8 mouse cellular contexts compared by ENCODE assay signal in the genomic region with DNA sequence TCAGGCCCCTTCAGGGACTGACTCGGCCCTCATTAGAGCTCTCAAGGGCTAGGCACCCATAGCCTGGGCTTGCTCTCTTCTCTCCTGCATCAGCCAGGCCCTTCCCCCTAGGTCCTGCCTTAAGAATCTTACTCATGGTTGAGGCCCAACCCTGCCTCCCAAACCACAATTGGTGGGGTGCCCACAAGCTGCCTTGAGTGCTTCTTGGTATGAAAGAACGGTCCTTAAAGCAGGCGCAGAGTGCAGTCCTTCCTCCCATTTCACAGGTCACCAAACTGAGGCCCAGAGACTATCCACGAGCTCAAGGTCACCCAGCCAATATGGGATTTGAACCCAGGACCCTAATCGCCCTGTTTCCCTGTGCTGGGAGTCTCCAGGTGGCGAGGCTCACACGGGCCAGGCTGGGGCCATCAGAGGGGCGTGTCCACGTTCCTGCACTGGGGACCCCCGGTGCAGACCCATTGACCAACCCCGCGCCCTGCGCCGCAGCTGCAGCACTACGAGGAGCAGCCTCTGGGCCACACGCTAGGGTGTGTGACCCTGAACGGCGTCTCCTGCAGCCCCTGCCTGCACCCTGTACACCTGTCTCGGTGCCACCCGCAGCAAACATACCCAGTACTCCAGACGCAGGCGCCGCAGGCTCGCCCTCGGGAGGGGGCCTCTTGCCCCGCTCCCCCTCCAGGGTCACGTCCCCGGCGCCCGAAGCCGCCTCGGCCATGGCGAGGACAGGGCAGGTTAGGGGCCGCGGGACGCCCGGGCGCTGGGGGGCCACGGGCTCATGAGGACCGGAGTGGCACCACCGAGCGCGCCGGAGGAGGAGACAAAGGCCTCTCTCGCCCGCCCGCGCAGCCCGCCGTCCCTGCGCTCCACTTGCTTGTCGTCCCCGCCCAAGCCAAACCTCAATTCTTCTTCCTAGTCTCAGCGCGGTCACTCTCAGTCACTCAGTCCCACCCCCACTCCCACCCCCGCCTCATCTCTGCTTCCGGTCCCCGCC. TPM values are rescaled to one million over a fixed set of nuclear protein-coding genes. Genes with fewer than 3 reads are reported as not detected.
DNase-seq lines count a peak whose midpoint lies in the region; ATAC-seq lines count a peak whose summit lies in the region.

A gene (minus strand): TSS at position 822 of the 994 bp plus-strand sequence.

- peak; percentile 81 for ATAC-seq in hindbrain, embryonic 13.5 days (ENCODE audit: low FRiP score)

- 6% methylated on average over 56 of the region's 58 CpGs for WGBS in hindbrain, embryonic 13.5 days

- peak within 1 kb of the TSS; percentile 88 for H3K4me3 ChIP-seq in hindbrain, embryonic 13.5 days

- peak within 1 kb of the TSS; percentile 73 for H3K4me2 ChIP-seq in hindbrain, embryonic 13.5 days

- H3K36me3 ChIP-seq in hindbrain, embryonic 13.5 days = peaks cover 50% of the 10 kb centered on the region

- H3K27ac ChIP-seq in hindbrain, embryonic 13.5 days = peak within 1 kb of the TSS; percentile 89

- H3K9ac ChIP-seq in hindbrain, embryonic 13.5 days = peak within 1 kb of the TSS; percentile 99

- peaks cover 81% of the 10 kb centered on the region for H3K4me1 ChIP-seq in hindbrain, embryonic 13.5 days (replicated peaks)

- H3K27me3 ChIP-seq in hindbrain, embryonic 13.5 days = 0 out of 2 replicates have a peak, but pooled peaks cover 5% of the 10 kb centered on the region

- DNase-seq in Muller cell, postnatal 12 days (ENCODE audit: inconsistent ontology term) = peak; percentile 91
- DNase-seq in cerebellum, adult 9-10 months = peak; percentile 86
- peak; percentile 86 to 88 for DNase-seq in frontal cortex, postnatal 36 days (ENCODE audit: low spot score in 2 of 2)
- DNase-seq in layer of hippocampus, postnatal 36 days = peak; percentile 78 to 86
- peak; percentile 84 for DNase-seq in lung, postnatal 25 days (ENCODE audit: low spot score)
- DNase-seq in retina, adult 2 months (ENCODE audit: low read depth, low spot score) = peak; percentile 79
- peak; percentile 83 for DNase-seq in thymus, postnatal 25 days

- no peaks in the 10 kb centered on the region for H3K9me3 ChIP-seq in hindbrain, embryonic 13.5 days

RNA-seq across cellular contexts. Expression of the gene that starts here (rescaled TPM):
- 6.6 and 7.1 TPM in 2 replicates for polyA plus RNA-seq in hindbrain, embryonic 13.5 days (2015; fragmentation: Nextera tagmentation; extraction: Ambion mirVana)
- 10 to 100 TPM; 54.3 to 55.1 TPM for total RNA-seq in layer of hippocampus, postnatal 36 days (2021)

Comparison
In these comparisons a context has a peak if more than half of its experiments do, and no peak if none do; other contexts are left out.
1. Peak in every context shown above with its lines: DNase-seq, ATAC-seq, H3K4me3 ChIP-seq and H3K27ac ChIP-seq.